Mouse (Mus musculus) T-helper 1 cell (primary cell): ENCODE measurements around the gene Kif3a.

Experiments
- in situ Hi-C: fragments of 300-600 bp; cut with MboI, MseI; formaldehyde crosslinking; loops from one replicate; pipeline ENCODE4 v1.15.1; 2025; ENCODE audit warnings: high pct_unique_total_duplicates

Kif3a gene

GRCm38 (mm10) chr11:53543021-53543420, 24.2 kb upstream of the Kif3a start:
- in situ Hi-C loops: no loop called here

GRCm38 (mm10) chr11:53546271-53546670, 20.9 kb upstream of the Kif3a start:
- in situ Hi-C loops: no loop called here

GRCm38 (mm10) chr11:53547566-53547965, 19.6 kb upstream of the Kif3a start:
- in situ Hi-C loops: no loop called here

DNA sequence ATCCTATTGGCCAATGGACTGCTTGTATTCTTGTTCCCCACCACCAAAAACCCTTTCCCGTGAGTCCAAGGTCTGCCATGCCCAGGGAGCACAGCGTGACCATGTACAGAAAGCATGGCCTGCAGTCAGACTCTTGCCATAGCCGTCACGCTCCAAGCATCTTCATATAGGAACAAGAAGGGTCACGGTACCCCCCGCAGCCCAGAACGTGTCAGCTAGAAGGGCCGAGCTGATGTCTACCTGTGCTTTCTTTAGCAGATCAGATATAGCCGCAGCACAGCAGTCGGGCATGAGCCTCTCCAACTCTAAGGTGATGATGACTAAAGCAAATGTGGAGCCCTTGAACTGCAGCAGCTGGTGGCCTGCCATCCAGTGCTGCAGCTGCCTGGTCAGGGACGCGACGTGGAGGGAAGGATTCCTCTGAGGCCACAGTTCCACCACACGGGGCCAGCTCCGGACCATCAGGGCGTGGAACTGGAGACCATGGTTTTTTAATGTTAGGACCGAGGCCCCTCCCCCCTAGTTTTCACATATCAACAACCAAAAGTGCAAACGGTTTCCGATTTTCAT, 19.1 kb upstream of the Kif3a start:
- in situ Hi-C loops: no loop called here

DNA sequence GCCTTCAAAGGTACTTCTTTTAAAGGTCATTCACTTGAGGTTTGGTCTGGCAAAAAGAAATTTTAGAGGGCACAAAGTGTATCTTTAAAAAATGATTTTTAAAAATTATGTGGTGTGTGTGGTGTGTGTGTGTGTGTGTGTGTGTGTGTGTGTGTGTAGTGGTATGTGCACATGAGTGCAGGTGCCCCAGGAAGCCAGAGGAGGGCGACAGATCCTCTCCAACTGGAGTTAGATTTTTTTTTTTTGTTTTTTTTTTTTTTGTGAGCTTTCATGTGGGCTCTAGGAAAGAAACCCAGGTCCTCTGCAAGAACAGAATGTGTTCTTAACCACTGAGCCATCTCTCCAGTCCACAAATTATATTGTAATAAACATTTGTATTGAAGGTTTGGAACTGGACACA, 16.5 kb upstream of the Kif3a start:
- in situ Hi-C loops: no loop called here

- in situ Hi-C loops: no loop called here
These were observed 15.4 kb upstream of the Kif3a start for GRCm38 (mm10) chr11:53551754-53552153.

DNA sequence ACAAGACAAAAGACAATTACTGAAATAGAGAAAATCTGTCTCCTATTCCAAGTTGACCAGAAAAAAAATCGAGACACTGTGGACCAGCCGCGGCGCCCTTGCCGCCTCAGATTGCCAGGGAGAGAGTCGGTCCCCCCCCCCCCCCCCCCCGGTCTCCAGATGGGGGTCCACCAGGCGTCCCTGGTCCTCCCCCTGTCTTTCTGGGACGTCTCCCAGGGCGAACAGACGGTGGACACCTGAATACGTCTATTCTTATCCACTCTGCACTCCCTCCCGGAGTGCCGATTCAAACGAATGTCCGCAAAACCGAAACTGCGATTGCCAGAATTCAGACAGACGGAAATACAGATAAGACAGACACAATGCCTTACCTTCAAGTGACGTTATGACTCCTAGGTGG, 10.7 kb upstream of the Kif3a start:
- in situ Hi-C loops: loop anchor here (5.0 kb wide), 2 partner anchors 471 to 561 kb away; partner anchors contain the start of gene Slc22a4

- in situ Hi-C loops: loop anchor here (5.0 kb wide), 2 partner anchors 469 to 559 kb away; partner anchors contain the start of gene Slc22a4
These were observed 9.2 kb upstream of the Kif3a start for GRCm38 (mm10) chr11:53557992-53558391.

- in situ Hi-C loops: loop anchor here (5.0 kb wide), 2 partner anchors 467 to 557 kb away; partner anchors contain the start of gene Slc22a4
These were observed 7.2 kb upstream of the Kif3a start for GRCm38 (mm10) chr11:53559980-53560379.

DNA sequence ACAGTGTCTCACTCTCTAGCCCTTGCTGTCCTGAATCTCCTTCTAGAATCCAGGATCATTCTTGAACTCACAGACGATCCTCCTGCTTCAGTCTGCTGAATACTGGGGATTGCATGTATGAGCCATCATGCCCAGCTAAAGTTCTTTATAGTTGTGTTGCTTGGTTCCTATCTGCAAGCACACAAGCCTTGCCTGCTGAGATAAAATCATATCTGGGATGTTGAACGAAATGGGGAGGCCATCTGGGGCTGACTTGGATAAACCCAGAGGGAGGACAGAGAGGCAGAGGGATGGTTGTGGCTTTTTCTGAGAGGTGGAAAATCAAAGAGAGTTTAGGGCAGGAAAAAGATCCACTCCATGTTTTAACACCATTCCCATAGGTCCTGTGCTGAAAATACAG, 5.2 kb upstream of the Kif3a start:
- in situ Hi-C loops: no loop called here

DNA sequence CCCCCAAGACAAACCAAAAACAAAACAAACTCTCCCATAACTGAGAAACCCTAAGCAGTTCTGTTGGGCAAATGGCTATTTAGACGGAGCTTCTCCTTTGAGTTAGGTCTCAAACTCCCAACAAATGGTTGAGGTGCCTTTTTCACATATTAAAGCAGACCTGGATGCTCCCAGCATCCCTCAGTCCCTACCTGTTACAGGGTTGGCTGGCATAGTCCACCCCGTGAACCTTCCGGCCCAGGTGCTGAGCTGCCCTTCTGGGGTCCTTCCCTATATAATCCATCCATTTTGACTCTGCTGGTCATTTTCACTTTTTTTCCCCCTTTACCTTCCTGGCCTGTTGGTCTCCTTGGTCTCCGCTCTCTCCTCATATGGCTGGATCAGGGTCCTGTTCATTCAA, 533 bp upstream of the Kif3a start:
- in situ Hi-C loops: no loop called here

DNA sequence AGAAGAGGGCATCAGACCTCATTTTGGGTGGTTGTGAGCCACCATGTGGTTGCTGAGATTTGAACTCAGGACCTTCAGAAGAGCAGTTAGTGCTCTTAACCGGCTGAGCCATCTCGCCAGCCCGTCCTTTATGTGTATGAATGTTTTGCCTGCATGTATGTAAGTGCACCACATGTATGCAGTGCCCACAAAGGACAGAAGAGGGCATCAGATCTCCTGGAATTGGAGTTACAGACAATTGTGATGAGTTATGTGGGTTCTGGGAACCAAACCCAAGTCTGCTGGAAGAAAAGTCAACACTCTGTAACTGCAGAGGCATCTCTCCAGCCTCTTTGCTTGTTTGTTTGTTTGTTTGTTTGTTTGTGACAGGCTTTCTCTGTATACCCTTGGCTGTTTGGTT, 13.4 kb downstream of the Kif3a start:
- in situ Hi-C loops: no loop called here

DNA sequence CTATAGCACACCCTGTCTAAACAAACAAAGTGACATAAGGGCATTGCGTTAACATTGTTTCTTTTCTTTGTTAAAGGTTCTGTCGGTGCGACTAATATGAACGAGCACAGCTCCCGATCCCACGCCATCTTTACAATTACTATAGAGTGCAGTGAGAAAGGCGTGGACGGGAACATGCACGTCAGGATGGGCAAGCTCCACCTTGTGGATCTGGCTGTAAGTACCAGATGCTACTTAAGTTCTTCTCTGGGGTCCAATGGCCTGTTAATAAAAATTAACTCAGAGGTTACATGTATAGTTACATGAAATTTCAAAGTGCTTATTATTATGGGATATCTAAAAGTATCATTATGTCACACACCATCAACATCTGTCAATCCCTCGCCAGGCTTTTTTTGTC, 16.0 kb downstream of the Kif3a start:
- in situ Hi-C loops: no loop called here

- in situ Hi-C loops: no loop called here
These were observed 17.7 kb downstream of the Kif3a start for GRCm38 (mm10) chr11:53584849-53585248.

GRCm38 (mm10) chr11:53585510-53585909, 18.3 kb downstream of the Kif3a start:
- in situ Hi-C loops: no loop called here

DNA sequence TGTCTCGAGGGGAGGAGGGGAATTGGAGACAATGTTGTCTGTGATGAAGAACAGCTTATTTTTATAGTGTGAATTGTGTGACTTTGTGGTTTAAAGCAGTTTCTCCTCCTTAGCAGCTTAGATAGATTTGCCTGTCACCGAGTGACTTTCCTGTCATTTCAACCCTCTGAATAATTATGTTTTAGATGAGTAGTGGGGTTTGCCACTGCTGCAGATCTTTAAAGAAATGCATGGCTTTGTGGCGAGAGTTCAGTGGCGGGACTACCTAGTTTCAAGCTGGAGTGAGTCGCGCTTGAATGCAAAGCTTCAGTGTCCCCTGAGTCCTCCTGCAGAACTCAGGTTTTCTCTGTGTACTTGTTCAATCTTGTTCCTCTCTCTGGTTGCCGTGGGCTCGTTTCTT, 21.1 kb downstream of the Kif3a start:
- in situ Hi-C loops: no loop called here

- in situ Hi-C loops: no loop called here
These were observed 23.2 kb downstream of the Kif3a start for GRCm38 (mm10) chr11:53590368-53590768.

- in situ Hi-C loops: no loop called here
These were observed 23.9 kb downstream of the Kif3a start for GRCm38 (mm10) chr11:53591116-53591515.

- in situ Hi-C loops: no loop called here
These were observed 37.8 kb downstream of the Kif3a start for GRCm38 (mm10) chr11:53604983-53605382.

- in situ Hi-C loops: no loop called here
These were observed 38.4 kb downstream of the Kif3a start for GRCm38 (mm10) chr11:53605609-53606008.

DNA sequence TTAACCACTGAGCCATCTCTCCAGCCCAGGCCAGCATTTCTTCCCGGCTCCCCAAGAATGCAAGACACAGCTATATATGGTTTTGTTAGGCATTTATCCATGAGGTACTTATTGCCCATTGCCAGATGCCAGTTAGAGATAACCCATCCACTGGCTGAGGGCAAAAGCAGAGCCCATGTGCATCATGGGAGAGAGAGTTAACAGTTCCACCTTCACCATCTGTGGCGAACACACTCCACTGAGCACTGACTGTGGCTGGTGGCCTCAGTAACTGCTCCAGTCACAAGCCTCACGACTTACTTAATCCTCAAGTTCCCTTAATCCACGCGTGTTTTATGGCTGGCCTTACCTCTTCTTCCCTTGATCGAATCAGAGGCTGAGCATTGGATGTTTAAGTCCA, 42.1 kb downstream of the Kif3a start:
- in situ Hi-C loops: no loop called here

DNA sequence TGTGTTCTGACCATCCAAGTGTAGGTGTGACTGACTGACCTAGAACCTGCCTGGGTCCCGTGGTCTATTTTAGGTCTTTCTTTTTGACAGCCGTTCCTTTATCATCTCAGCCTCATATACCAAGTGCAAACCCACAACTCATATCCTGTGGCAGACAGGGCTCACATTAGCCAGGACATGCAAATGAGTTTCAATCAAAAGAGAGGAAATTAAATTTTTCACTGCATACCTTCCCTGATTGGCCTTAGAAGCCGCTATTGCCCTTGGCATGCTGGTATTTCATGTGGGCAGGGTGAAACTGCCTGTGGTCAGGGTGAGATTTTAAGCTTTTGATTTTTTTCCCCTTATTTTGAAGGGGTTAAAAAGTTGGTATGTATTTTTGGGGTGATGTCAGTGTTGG, 42.5 kb downstream of the Kif3a start:
- in situ Hi-C loops: no loop called here

GRCm38 (mm10) chr11:53615172-53615571, 48.0 kb downstream of the Kif3a start:
- in situ Hi-C loops: no loop called here

GRCm38 (mm10) chr11:53615575-53615974, 48.4 kb downstream of the Kif3a start:
- in situ Hi-C loops: no loop called here
